Comparison of ENCODE assay signal across 8 mouse cellular contexts in genomic region chr7:126975893-126975949, GRCm38 (mm10). TPM values are rescaled to one million over a fixed set of nuclear protein-coding genes. Genes with fewer than 3 reads are reported as not detected.
DNase-seq lines count a peak whose midpoint lies in the region; ATAC-seq and TF ChIP-seq lines count a peak whose summit lies in the region.

Gene Cdipt, plus strand, starts transcription at chr7:126975914.

- no peak for TF ChIP-seq POLR2A in cerebellum, adult 2 months (IDR thresholded peaks at IDR 0.05; ENCODE audit: borderline replicate concordance, insufficient read depth, low read length)

- 0% methylated on average over 1 of the region's 1 CpGs for WGBS in cerebellum, adult 2 months
- 6% methylated on average over 1 of the region's 1 CpGs for WGBS in forebrain, postnatal 0 days
- 15% methylated on average over 1 of the region's 1 CpGs for WGBS in hindbrain, embryonic 15.5 days
- 0% methylated on average over 1 of the region's 1 CpGs for WGBS in liver, postnatal 0 days (ENCODE audit: insufficient replicate concordance)

- no peak for TF ChIP-seq CTCF in cerebellum, adult 2 months (IDR thresholded peaks at IDR 0.05; ENCODE audit: borderline replicate concordance, insufficient read depth, low read depth, low read length)
- no peak for TF ChIP-seq CTCF in forebrain, postnatal 0 days (IDR thresholded peaks at IDR 0.05; ENCODE audit: low read depth)
- no peak for TF ChIP-seq CTCF in liver, postnatal 0 days (IDR thresholded peaks at IDR 0.05; ENCODE audit: low read depth)

- H3K36me3 ChIP-seq in forebrain, postnatal 0 days (ENCODE audit: insufficient read depth), result peaks cover 39% of the 10 kb centered on the region
- peaks cover 33% of the 10 kb centered on the region for H3K36me3 ChIP-seq in hindbrain, embryonic 15.5 days
- H3K36me3 ChIP-seq in liver, postnatal 0 days (replicated peaks; ENCODE audit: insufficient read depth, low read length), result peaks cover 23% of the 10 kb centered on the region

- H3K9ac ChIP-seq in forebrain, postnatal 0 days, result peak within 1 kb of the TSS; percentile 99
- peak within 1 kb of the TSS; percentile 100 for H3K9ac ChIP-seq in hindbrain, embryonic 15.5 days
- peak within 1 kb of the TSS; percentile 95 for H3K9ac ChIP-seq in liver, postnatal 0 days (replicated peaks)

- TF ChIP-seq EP300 in liver, postnatal 0 days (IDR thresholded peaks at IDR 0.05; ENCODE audit: low read depth), result no peak

- peak within 1 kb of the TSS; percentile 90 for H3K4me2 ChIP-seq in forebrain, postnatal 0 days (ENCODE audit: low read depth)
- H3K4me2 ChIP-seq in hindbrain, embryonic 15.5 days, result peak within 1 kb of the TSS; percentile 71
- H3K4me2 ChIP-seq in liver, postnatal 0 days (ENCODE audit: low read depth, low read length), result peak within 1 kb of the TSS; percentile 91

- no peaks in the 10 kb centered on the region for H3K9me3 ChIP-seq in forebrain, postnatal 0 days (ENCODE audit: low read length)
- no peaks in the 10 kb centered on the region for H3K9me3 ChIP-seq in hindbrain, embryonic 15.5 days
- no peaks in the 10 kb centered on the region for H3K9me3 ChIP-seq in liver, postnatal 0 days (ENCODE audit: low read length)

- no peak for DNase-seq in cerebellum, adult 2 months
- DNase-seq in cerebellum, postnatal 4 days (ENCODE audit: low spot score in 2 of 2), result no peak
- DNase-seq in forebrain, postnatal 0 days, result no peak
- DNase-seq in liver, postnatal 0 days, result no peak
- no peak for DNase-seq in T-cell, adult 2 months (ENCODE audit: low spot score)
- no peak for DNase-seq in natural killer cell, adult 2 months (ENCODE audit: low spot score in 2 of 2)

- peaks cover 14% of the 10 kb centered on the region for H3K4me1 ChIP-seq in cerebellum, adult 2 months (ENCODE audit: control insufficient read depth, insufficient read depth, low read length)
- H3K4me1 ChIP-seq in forebrain, postnatal 0 days (ENCODE audit: insufficient read depth), result 0 out of 2 replicates have a peak, but pooled peaks cover 4% of the 10 kb centered on the region
- H3K4me1 ChIP-seq in hindbrain, embryonic 15.5 days (replicated peaks), result peaks cover 16% of the 10 kb centered on the region
- H3K4me1 ChIP-seq in liver, postnatal 0 days (ENCODE audit: insufficient read depth), result peaks cover 23% of the 10 kb centered on the region

- no peak for ATAC-seq in activated CD4-positive, CD25-positive, alpha-beta regulatory T cell, adult 4 months
- ATAC-seq in forebrain, postnatal 0 days, result no peak
- no peak for ATAC-seq in hindbrain, embryonic 15.5 days (ENCODE audit: low FRiP score, low read depth)
- ATAC-seq in liver, postnatal 0 days, result no peak

- peak within 1 kb of the TSS; percentile 75 for H3K4me3 ChIP-seq in cerebellum, adult 2 months (replicated peaks; ENCODE audit: insufficient read depth, low read depth, low read length)
- peak within 1 kb of the TSS; percentile 95 for H3K4me3 ChIP-seq in forebrain, postnatal 0 days (ENCODE audit: low read depth, low read length)
- peak within 1 kb of the TSS; percentile 99 for H3K4me3 ChIP-seq in hindbrain, embryonic 15.5 days
- H3K4me3 ChIP-seq in liver, postnatal 0 days (ENCODE audit: low read depth, low read length), result peak within 1 kb of the TSS; percentile 93

- H3K27me3 ChIP-seq in cerebellum, adult 2 months (ENCODE audit: control insufficient read depth, insufficient read depth, low read length), result no peaks in the 10 kb centered on the region
- no peaks in the 10 kb centered on the region for H3K27me3 ChIP-seq in forebrain, postnatal 0 days (ENCODE audit: insufficient read depth, low read length)
- H3K27me3 ChIP-seq in hindbrain, embryonic 15.5 days, result no peaks in the 10 kb centered on the region
- H3K27me3 ChIP-seq in liver, postnatal 0 days (ENCODE audit: insufficient read depth, low read length), result no peaks in the 10 kb centered on the region

- peak within 1 kb of the TSS; percentile 100 for H3K27ac ChIP-seq in cerebellum, adult 2 months (ENCODE audit: insufficient read depth, low read length)
- H3K27ac ChIP-seq in forebrain, postnatal 0 days (ENCODE audit: low read depth, low read length), result peak within 1 kb of the TSS; percentile 99
- H3K27ac ChIP-seq in hindbrain, embryonic 15.5 days (replicated peaks), result peak within 1 kb of the TSS; percentile 99
- peak within 1 kb of the TSS; percentile 95 for H3K27ac ChIP-seq in liver, postnatal 0 days (ENCODE audit: low read depth)

RNA-seq across cellular contexts. Expression of gene Cdipt, which starts in this region (rescaled TPM):
- 255 and 281 TPM in 2 replicates for polyA plus RNA-seq in cerebellum, adult 2 months (2012; rRNA removed)
- polyA plus RNA-seq in activated CD4-positive, CD25-positive, alpha-beta regulatory T cell, adult 4 months (2017; shearing (Covaris generic)), result 100 to 1,000 TPM; 119 to 136 TPM
- 120 and 158 TPM in 2 replicates for total RNA-seq in forebrain, postnatal 0 days (2014; rRNA removed)
- 134 and 137 TPM in 2 replicates for polyA plus RNA-seq in forebrain, postnatal 0 days (2015; fragmentation: Nextera tagmentation; extraction: Ambion mirVana)
- 131 and 140 TPM in 2 replicates for polyA plus RNA-seq in hindbrain, embryonic 15.5 days (2015; fragmentation: Nextera tagmentation; extraction: Ambion mirVana)
- 33.2 and 37.4 TPM in 2 replicates for polyA plus RNA-seq in liver, postnatal 0 days (2015; fragmentation: Nextera tagmentation; extraction: Ambion mirVana)
